Mouse (Mus musculus) lung, embryonic 14.5 days (tissue): ENCODE results near the gene Krt6b. TPM values are rescaled to one million over a fixed set of nuclear protein-coding genes. Genes with fewer than 3 reads are reported as not detected.

Experiments used
- ATAC-seq: fragments of 200-750 bp; cut with Nextera tagmentation; 2 replicates; pipeline ENCODE4 v1.8.0; 2017; ENCODE audit warnings: mild to moderate bottlenecking, moderate TSS enrichment, moderate library complexity; ENCODE audit not compliant: insufficient read depth
- DNase-seq: peaks from one replicate; pipeline ENCODE4 v3.0.0-alpha.2; 2015
- H3K27ac ChIP-seq: fragments of 300-500 bp; sonication (generic); 2 replicates; pipeline ENCODE4 v1.5.1; 2014; ENCODE audit warnings: low read depth, mild to moderate bottlenecking, moderate library complexity
- H3K27me3 ChIP-seq: fragments of 300-500 bp; sonication (generic); 2 replicates; pipeline ENCODE4 v1.6.1; 2014; ENCODE audit warnings: low read length, control low read depth; ENCODE audit not compliant: insufficient read depth
- H3K36me3 ChIP-seq: fragments of 300-500 bp; sonication (generic); 2 replicates; pipeline ENCODE4 v1.6.1; 2014; ENCODE audit warnings: control low read depth; ENCODE audit not compliant: insufficient read depth
- H3K4me1 ChIP-seq: fragments of 300-500 bp; sonication (generic); 2 replicates; pipeline ENCODE4 v1.6.1; 2014; ENCODE audit warnings: antibody characterized with exemption, control low read depth; ENCODE audit not compliant: insufficient read depth
- H3K4me2 ChIP-seq: fragments of 300-500 bp; sonication (generic); 2 replicates; pipeline ENCODE4 v1.6.1; 2014; ENCODE audit warnings: mild to moderate bottlenecking
- H3K4me3 ChIP-seq: fragments of 300-500 bp; sonication (generic); 2 replicates; pipeline ENCODE4 v1.5.1; 2014; ENCODE audit warnings: low read depth, low read length
- H3K9ac ChIP-seq: fragments of 300-500 bp; sonication (generic); 2 replicates; pipeline ENCODE4 v1.6.1; 2014
- H3K9me3 ChIP-seq: fragments of 300-500 bp; sonication (generic); 2 replicates; pipeline ENCODE4 v1.6.1; 2016; ENCODE audit warnings: low read depth, low read length, control low read depth
- CTCF ChIP-seq: IDR thresholded peaks from 2 replicates; pipeline ENCODE4 v1.5.1; 2016; ENCODE audit warnings: antibody characterized with exemption, low read depth
- WGBS: fragments of 180-500 bp; shearing (Covaris S2); extraction: QIAGEN DNeasy Blood & Tissue Kit; methylation state at CpG from one replicate; pipeline ENCODE4 v1.1.7; 2014; 5-methylcytosine and 5-hydroxymethylcytosine counted together
- microRNA-seq: library from miRNA; unstranded; fragments of <30 nt; microRNA quantifications from one replicate; pipeline ENCODE4, GENCODE M21; 2016; ENCODE audit warnings: borderline number of aligned reads
- polyA plus RNA-seq: library from polyadenylated mRNA; unstranded; fragments of >200 nt; fragmentation: Nextera tagmentation; extraction: Ambion mirVana; gene quantifications from 2 replicates; pipeline ENCODE4 v1.2.1, GENCODE M21; 2014

Gene Krt6b
- polyA plus RNA-seq, 1 experiment from 2014 or later = not detected

- Histone ChIP-seq H3K4me1 (no peaks in the 10 kb centered on the region), H3K27ac (no peak overlapping the region), H3K9me3 (no peaks in the 10 kb centered on the region), H3K36me3 (no peaks in the 10 kb centered on the region), H3K4me2 (no peak overlapping the region), H3K9ac (no peak overlapping the region), H3K4me3 (no peak overlapping the region), H3K27me3 (no peaks in the 10 kb centered on the region)
- WGBS = 60% methylated on average over 2 of the region's 2 CpGs
- ATAC-seq (no peak), DNase-seq (no peak)
- TF ChIP-seq CTCF = no peak
Observed at GRCm38 (mm10) chr15:101688161-101688560, 8.1 kb upstream of the Krt6b start.

- Histone ChIP-seq H3K4me1 (no peaks in the 10 kb centered on the region), H3K4me3 (no peak overlapping the region), H3K4me2 (no peak overlapping the region), H3K36me3 (no peaks in the 10 kb centered on the region), H3K27ac (no peak overlapping the region), H3K9me3 (no peaks in the 10 kb centered on the region), H3K27me3 (no peaks in the 10 kb centered on the region), H3K9ac (no peak overlapping the region)
- ATAC-seq = no peak
- 67% methylated on average over 1 of the region's 1 CpGs for WGBS
- no peak for TF ChIP-seq CTCF
- no peak for DNase-seq
Observed at GRCm38 (mm10) chr15:101675978-101676377, 4.1 kb downstream of the Krt6b start.

GRCm38 (mm10) chr15:101652736-101653265 is 27.3 kb downstream of the Krt6b start:
- H3K4me3 ChIP-seq = no peak overlapping the region
- no peaks in the 10 kb centered on the region for H3K9me3 ChIP-seq
- ATAC-seq (no peak), DNase-seq (no peak)
- H3K27me3 ChIP-seq = no peaks in the 10 kb centered on the region
- no peak for TF ChIP-seq CTCF
- H3K9ac ChIP-seq = no peak overlapping the region
- WGBS = 85% methylated on average over 5 of the region's 5 CpGs
- H3K27ac ChIP-seq = no peak overlapping the region
- no peak overlapping the region for H3K4me2 ChIP-seq
- no peaks in the 10 kb centered on the region for H3K4me1 ChIP-seq
- no peaks in the 10 kb centered on the region for H3K36me3 ChIP-seq

GRCm38 (mm10) chr15:101647280-101647679 is 32.8 kb downstream of the Krt6b start, which contains the start of gene Gm5478:
Gm5478 (minus strand) TSS chr15:101647380.
- no peak for TF ChIP-seq CTCF
- no peak within 1 kb of the TSS for H3K4me3 ChIP-seq
- H3K4me1 ChIP-seq = no peaks in the 10 kb centered on the region
- H3K27me3 ChIP-seq = no peaks in the 10 kb centered on the region
- no peak for DNase-seq
- H3K27ac ChIP-seq = no peak within 1 kb of the TSS
- H3K36me3 ChIP-seq = no peaks in the 10 kb centered on the region
- no peak for ATAC-seq
- H3K9me3 ChIP-seq = no peaks in the 10 kb centered on the region
- WGBS = 66% methylated on average over 3 of the region's 3 CpGs
- H3K4me2 ChIP-seq = no peak within 1 kb of the TSS
- H3K9ac ChIP-seq = no peak within 1 kb of the TSS

- DNase-seq = no peak
- no peak for TF ChIP-seq CTCF
- H3K27ac ChIP-seq = no peak within 1 kb of the TSS
- no peak within 1 kb of the TSS for H3K4me2 ChIP-seq
- no peak within 1 kb of the TSS for H3K4me3 ChIP-seq
- H3K9me3 ChIP-seq = no peaks in the 10 kb centered on the region
- no peak for ATAC-seq
- H3K27me3 ChIP-seq = no peaks in the 10 kb centered on the region
- H3K36me3 ChIP-seq = no peaks in the 10 kb centered on the region
- no peak within 1 kb of the TSS for H3K9ac ChIP-seq
- H3K4me1 ChIP-seq = no peaks in the 10 kb centered on the region
- 71% methylated on average over 2 of the region's 2 CpGs for WGBS
Observed at GRCm38 (mm10) chr15:101627884-101628283, 52.2 kb downstream of the Krt6b start, which contains the start of gene Gm5414. Gm5414 (minus strand) TSS chr15:101628188.

Small RNAs within 50 kb of the gene (microRNA-seq; reads per million reads assigned to microRNA genes)
- gene Gm44323 (not detected), gene Gm44342 (not detected), gene Gm44383 (not detected), gene Gm44479 (not detected)

Other genes starting within 250 kb of the Krt6b start
- 0.20 and 0.22 TPM in 2 replicates for gene Krt87, start 241.5 kb downstream of the Krt6b start, polyA plus RNA-seq
- 0.22 TPM in 1 of 2 replicates, not detected in the other for gene Krt88, start 232.5 kb downstream of the Krt6b start, polyA plus RNA-seq
- gene Krt81, start 216.5 kb downstream of the Krt6b start, polyA plus RNA-seq = not detected in 2 replicates
- not detected in 2 replicates for gene Krt86, start 206.8 kb downstream of the Krt6b start, polyA plus RNA-seq
- gene Krt83, start 188.8 kb downstream of the Krt6b start, polyA plus RNA-seq = 0.13 TPM in 1 of 2 replicates, not detected in the other
- gene Gm49425, start 163.0 kb downstream of the Krt6b start, polyA plus RNA-seq = not detected in 2 replicates
- not detected in 2 replicates for gene Krt84, start 147.5 kb downstream of the Krt6b start, polyA plus RNA-seq
- gene Krt82, start 129.6 kb downstream of the Krt6b start, polyA plus RNA-seq = not detected in 2 replicates
- gene Krt90, start 117.3 kb downstream of the Krt6b start, polyA plus RNA-seq = 0.07 TPM in 1 of 2 replicates, not detected in the other
- gene Krt75, start 106.4 kb downstream of the Krt6b start, polyA plus RNA-seq = not detected in 2 replicates
- not detected in 2 replicates for gene Gm5414, start 52.1 kb downstream of the Krt6b start, polyA plus RNA-seq
- gene Gm5478, start 32.9 kb downstream of the Krt6b start, polyA plus RNA-seq = not detected in 2 replicates
- gene Krt6a, start 14.0 kb upstream of the Krt6b start, polyA plus RNA-seq = not detected in 2 replicates
- gene Krt5, start 32.6 kb upstream of the Krt6b start, polyA plus RNA-seq = not detected in 2 replicates
- not detected in 2 replicates for gene Krt71, start 62.8 kb upstream of the Krt6b start, polyA plus RNA-seq
- not detected in 2 replicates for gene Krt72, start 106.2 kb upstream of the Krt6b start, polyA plus RNA-seq
- gene Krt73, start 122.1 kb upstream of the Krt6b start, polyA plus RNA-seq = not detected in 2 replicates
- not detected in 2 replicates for gene Krt2, start 137.9 kb upstream of the Krt6b start, polyA plus RNA-seq
- gene Krt1, start 170.5 kb upstream of the Krt6b start, polyA plus RNA-seq = 0.30 and 0.76 TPM in 2 replicates
- gene Krt77, start 189.4 kb upstream of the Krt6b start, polyA plus RNA-seq = not detected in 2 replicates
- not detected in 2 replicates for gene Krt76, start 212.6 kb upstream of the Krt6b start, polyA plus RNA-seq
- 0.97 and 1.3 TPM in 2 replicates for gene Krt4, start 244.4 kb upstream of the Krt6b start, polyA plus RNA-seq